In genomic region chr1:134212351-134212750, GRCm38 (mm10) we compare ENCODE assay signal across 13 mouse cellular contexts. TPM values are rescaled to one million over a fixed set of nuclear protein-coding genes. Genes with fewer than 3 reads are reported as not detected.
"Had no signal": no experiment of that assay in that cellular context is flagged by ENCODE, and none has a peak within 500 bp of the region (broad histone marks: within the 10 kb centered on the region; RNA-seq: fewer than 3 reads in every experiment).

No protein-coding gene starts in this region.

- H3K36me3 ChIP-seq: liver, embryonic 15.5 days; midbrain, embryonic 13.5 days had no signal

- DNase-seq: kidney, adult 2 months; kidney, postnatal 14 days; left cerebral cortex, postnatal 4 days; lung, adult 2 months; lung, postnatal 36 days; right cerebral cortex, postnatal 25 days; thymus, adult 18-20 months; thymus, postnatal 14 days had no signal

- H3K4me3 ChIP-seq: liver, embryonic 15.5 days; midbrain, embryonic 13.5 days had no signal

- H3K27ac ChIP-seq: liver, embryonic 15.5 days; midbrain, embryonic 13.5 days had no signal

- H3K9me3 ChIP-seq: liver, embryonic 15.5 days; midbrain, embryonic 13.5 days had no signal

RNA-seq across cellular contexts. Expression of gene Mybph, which starts 19.1 kb away (rescaled TPM):
- total RNA-seq: left cerebral cortex, postnatal 10 days; midbrain, postnatal 0 days had no signal
- polyA plus RNA-seq: midbrain, postnatal 0 days had no signal

RNA-seq across cellular contexts. Expression of gene Adora1, which starts 22.9 kb away (rescaled TPM):
- total RNA-seq: megakaryocyte progenitor cell, adult 5-6 weeks had no signal
